Mouse (Mus musculus) liver, adult 2 months (tissue): ENCODE data around the gene Ext2.

Experiments
- CTCF ChIP-seq: fragments of 200-500 bp; IDR thresholded peaks from 2 replicates; pipeline ENCODE4 v1.5.1; 2011; ENCODE audit warnings: low read depth, low read length, control low read depth
- POLR2A ChIP-seq: fragments of 200-500 bp; IDR thresholded peaks from 2 replicates; pipeline ENCODE4 v1.6.1; 2011; ENCODE audit warnings: low read length, control low read depth; ENCODE audit not compliant: insufficient read depth; ENCODE audit errors: extremely low read depth

DNA sequence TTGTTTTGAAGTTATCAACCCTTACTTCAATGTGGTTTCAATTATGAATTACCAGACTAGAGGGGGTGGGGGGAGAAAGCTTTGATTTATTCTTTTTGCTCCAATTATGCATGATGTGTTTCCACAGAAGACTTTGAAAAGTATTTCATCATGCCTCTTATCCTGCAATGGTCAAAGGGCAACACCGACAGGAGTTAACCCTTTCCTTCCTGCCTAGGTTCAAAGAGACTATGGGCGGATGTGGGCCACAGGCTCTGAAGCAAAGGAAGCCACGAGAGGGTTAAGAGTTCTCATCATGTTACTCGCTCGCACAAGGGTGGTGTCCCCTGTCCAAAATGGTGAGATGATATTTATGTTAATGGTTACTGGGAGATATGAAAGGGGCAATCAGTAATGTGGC, 76.2 kb downstream of the Ext2 start:
- no peak for TF ChIP-seq POLR2A
- TF ChIP-seq CTCF = no peak
